Mouse (Mus musculus): ENCODE results near the gene Tpbg.
"Not testable (repeated sequence)": the region's sequence is repeated elsewhere in the genome, so short reads cannot be mapped to it uniquely, and the experiment has no call there.

Gene Tpbg

DNA sequence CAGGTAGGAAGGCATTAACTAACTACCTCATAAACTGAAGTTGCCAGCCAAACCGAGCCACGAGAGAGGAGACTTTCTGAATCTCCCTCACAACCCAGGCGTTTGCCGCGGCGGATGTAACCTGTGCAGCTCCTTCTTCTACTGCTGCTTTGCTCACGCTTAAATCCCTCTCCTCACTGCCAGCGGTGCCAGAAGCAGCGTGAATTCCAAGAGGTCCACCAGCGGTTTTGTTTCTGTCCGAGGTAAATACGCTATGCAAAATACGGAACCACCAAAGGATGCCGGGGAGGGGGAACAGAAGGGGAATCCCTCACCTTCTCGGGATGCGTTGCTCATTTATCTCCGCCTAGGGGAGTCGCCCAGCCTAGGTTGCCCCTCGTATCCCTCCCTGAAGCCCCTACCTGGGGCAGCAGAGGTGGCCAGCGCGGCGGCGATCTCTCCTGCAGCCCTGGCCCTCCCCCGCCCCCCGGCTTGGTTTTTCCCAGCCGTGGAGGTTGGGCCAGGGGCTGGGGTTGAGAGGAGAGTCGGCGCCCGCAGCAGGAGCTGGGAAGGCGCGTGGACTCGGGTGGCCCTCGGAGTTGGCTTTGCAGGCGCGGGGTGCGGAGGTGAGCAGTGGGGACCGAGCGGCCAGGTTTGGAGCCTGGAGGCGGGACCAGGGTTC lies at the start of gene Tpbg:
TSS of gene Tpbg (plus strand) at position 30 of the 661 bp plus-strand sequence.
- DNase-seq = peak; percentile 92

DNA sequence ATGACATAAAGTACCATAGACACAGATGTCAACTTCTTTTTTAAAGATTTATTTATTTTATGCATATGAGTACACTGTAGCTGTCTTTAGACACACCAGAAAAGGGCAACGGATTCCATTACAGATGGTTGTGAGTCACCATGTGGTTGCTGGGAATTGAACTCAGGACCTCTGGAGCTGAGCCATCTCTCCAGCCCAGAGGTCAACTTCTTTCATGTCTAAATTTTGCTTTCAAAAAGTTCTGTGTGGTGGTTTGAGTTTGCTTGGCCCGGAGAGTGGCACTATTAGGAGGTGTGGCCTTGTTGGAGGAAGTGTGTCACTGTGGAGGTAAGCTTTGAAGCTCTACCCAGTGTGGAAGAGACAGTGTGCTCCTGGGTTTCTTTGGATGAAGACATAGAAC lies 40.2 kb upstream of the Tpbg start:
- DNase-seq = not testable (repeated sequence)

DNA sequence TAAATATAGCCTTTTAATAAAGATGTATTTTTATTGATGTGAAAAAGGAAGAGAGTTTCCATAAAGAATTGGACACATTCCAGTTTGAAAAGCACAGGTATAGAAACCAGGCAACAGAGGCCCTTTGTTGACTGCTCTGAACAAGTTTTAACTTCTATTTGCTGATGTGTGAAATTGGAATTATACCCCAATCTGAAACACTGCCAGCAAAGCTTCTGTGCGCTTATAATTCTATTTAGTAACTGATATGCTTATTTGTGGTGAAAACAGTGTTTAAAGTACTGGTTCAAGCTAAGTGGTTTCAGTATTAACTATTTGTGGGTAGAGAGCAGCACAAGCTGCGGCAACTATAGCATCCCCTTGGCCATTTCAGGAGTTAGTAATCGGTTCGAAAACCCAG lies 39.6 kb upstream of the Tpbg start:
- DNase-seq = no peak

DNA sequence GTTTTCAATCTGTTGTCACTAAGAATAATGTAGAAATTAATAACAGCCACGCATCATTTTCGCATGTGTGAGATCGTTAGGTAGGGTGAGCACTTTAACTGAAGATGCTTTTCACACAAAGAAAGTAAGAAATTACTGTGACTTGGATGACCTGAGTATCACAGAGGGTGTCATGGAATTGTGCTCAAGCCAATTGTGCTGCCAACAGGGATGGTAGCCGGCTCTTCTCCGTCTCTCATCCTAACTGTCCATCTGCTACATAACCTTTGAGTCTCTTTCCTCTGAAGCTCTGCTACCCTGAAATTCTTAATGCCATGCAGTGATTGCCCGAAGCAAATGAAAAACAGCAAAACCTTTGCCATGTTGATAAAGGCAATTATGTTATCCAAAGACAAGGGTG lies 35.8 kb upstream of the Tpbg start:
- DNase-seq = no peak

- no peak for DNase-seq
These were observed 32.9 kb upstream of the Tpbg start for GRCm38 (mm10) chr9:85809246-85809645.

GRCm38 (mm10) chr9:85820829-85821228 lies 21.4 kb upstream of the Tpbg start:
- peak; percentile 53 for DNase-seq

DNA sequence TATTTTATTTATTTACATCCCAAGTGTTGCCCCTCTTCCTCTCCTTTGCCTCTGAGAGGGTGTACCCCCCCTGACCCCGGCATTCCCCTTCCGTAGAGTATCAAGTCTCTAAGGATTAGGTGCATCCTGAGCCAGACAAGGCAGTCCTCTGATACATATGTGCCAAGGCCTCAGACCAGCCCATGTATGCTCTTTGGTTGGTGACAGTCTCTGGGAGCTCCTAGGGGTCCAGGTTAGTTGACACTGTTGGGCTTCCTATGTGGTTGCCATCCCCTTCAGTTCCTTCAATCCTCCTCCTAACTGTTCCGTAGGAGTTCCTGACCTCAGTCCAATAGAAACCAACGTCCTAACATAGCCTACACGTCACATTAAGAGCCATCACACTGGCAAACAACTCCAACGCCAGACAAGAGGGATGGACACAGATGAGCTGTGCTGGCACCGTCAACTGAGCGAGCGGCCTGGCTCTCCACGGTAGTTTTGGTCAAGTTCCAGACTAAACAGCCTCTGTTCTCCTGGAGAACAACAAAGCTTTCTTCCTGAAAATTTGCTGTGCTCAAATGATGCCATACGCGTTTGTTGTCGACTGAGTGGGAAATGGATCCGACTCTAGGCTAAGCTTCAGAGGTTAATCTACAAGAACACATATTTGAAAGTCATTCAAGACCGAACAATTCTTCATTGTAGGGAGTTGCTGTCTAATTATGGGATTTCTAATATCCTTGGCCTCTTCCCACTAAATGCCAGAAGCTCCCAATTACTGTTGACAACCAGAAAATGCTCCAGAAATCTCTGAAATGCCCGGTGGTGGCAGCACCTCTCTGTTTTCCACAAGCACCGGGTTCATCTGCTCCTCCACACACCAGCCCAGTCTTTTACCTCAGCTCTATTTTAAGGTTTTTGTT lies 6.4 kb upstream of the Tpbg start:
- peak; percentile 69 for DNase-seq

DNA sequence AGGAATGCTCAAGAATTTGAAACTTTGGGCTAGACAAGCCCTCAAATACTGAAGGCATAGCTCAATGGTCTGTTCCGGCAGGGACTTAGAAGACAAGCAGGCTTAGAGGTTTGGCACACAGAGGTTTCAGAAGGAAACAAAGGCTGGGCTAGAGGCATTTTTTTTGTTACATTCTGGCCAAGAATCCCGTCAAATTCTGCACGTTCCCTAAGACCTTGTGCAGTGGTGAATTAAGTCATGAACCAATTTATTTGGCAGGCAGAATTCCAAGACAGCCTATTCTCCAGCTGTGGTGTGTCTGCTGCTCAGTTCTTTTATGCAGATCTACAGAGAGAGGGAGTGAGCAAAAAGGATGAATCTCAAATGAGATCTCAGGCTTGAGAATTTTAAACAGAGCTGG lies 2.6 kb upstream of the Tpbg start:
- peak; percentile 43 for DNase-seq

DNA sequence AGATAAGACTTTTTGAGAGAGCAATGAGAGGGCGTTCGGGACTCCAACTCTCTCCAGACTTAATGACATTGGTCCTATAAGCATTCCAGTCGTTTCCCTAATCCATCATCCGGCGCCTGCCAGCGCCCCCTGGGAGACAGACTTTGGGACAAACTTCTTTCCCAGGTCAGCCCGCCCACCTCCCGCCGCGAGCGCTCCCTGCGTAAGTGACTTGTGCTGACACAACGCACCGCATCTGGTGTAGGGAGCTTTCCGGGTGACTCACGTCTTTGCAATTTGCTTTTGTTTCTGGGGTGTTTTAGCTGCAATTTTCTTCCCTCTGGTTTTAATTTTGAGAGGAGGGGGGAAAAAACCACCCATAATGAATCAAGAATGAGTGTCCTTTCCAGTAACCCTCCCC lies 289 bp upstream of the Tpbg start:
- peak; percentile 93 for DNase-seq

DNA sequence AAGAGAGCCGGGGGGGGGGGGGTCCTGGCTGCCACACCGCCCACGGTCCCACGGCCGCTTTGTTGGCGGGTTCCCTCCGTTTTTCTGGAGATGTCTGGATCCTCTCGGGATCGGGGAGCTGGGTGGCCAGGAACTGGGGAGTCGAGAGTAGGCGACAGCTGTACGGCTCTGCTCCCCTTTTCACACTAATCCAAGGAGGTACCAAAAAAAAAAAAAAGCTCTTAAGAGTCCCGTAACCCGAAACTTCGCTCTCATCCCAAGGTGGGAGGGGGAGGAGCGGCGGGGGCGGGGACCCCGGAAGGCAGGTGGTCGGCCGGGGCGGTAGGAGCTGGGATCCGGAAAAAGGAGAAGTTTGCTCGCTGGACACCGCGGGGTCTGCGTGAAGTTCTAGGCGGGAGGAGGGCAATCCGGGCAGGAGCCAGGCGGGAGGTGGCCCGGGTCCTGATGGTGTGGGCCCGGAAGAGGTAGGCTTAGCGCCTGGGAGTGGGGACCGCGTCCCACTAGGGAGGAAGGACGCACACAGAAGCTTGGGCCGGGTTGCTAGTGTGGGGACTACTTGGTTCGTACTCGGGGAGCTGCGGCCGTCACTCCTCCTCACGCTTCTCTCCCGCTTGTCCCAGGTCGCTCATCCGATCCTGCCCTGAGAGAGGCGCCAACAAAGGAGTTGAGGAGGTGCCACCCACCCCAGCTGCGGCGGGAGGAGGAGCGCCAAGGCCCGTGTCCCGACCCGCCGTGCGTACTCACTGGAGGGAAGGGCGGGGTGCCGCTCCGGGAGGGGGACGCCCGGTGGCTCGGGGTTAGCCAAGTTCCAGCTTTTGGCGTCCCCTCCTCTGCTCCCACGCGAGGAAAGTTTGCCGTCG lies 1.1 kb downstream of the Tpbg start:
- peak; percentile 96 for DNase-seq

DNA sequence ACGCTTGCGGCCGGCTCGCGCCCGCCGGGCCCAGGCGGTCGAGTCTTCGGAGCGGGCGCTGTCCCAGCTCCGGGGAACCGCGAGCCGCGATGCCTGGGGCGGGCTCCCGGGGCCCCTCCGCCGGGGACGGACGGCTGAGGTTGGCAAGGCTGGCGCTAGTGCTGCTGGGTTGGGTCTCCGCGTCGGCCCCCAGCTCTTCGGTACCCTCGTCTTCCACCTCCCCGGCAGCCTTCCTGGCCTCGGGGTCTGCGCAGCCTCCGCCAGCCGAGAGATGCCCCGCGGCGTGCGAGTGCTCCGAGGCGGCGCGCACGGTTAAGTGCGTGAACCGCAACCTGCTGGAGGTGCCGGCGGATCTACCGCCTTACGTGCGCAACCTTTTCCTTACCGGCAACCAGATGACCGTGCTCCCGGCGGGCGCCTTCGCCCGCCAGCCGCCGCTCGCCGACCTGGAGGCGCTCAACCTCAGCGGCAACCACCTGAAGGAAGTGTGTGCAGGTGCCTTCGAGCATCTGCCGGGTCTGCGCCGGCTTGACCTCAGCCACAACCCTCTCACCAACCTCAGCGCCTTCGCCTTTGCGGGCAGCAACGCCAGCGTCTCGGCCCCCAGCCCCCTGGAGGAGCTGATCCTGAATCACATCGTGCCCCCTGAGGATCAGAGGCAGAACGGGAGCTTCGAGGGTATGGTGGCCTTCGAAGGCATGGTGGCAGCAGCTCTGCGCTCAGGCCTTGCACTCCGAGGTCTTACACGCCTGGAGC lies 1.9 kb downstream of the Tpbg start:
- peak; percentile 85 for DNase-seq

DNA sequence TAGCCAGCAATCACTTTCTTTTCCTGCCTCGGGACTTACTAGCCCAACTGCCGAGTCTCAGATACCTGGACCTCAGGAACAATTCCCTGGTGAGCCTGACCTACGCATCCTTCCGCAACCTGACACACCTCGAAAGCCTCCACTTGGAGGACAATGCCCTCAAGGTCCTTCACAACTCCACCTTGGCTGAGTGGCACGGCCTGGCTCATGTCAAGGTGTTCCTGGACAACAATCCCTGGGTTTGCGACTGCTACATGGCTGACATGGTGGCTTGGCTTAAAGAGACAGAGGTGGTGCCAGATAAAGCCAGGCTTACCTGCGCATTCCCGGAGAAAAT lies 2.4 kb downstream of the Tpbg start:
- peak; percentile 87 for DNase-seq

DNA sequence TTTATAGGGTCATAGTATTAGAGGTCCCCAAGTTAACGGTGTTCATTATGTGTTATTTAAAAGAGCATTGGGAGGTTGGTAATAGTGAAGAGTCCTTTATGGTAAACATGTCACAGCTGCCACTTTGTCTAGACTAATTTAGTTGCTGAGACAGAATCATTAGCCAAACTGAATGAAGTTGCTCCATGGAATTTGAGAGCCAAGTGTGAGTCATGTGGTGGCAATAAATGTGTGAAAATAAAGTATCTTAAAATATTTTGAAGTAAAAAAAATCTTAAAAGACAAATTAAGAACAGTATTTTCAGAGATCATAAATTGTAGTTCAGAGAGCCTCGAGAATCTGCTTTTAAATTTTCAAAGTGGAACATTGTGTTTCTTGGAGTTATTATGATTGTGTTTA lies 4.0 kb downstream of the Tpbg start:
- no peak for DNase-seq

- peak; percentile 73 for DNase-seq
These were observed 12.6 kb downstream of the Tpbg start for GRCm38 (mm10) chr9:85854780-85855179.

DNA sequence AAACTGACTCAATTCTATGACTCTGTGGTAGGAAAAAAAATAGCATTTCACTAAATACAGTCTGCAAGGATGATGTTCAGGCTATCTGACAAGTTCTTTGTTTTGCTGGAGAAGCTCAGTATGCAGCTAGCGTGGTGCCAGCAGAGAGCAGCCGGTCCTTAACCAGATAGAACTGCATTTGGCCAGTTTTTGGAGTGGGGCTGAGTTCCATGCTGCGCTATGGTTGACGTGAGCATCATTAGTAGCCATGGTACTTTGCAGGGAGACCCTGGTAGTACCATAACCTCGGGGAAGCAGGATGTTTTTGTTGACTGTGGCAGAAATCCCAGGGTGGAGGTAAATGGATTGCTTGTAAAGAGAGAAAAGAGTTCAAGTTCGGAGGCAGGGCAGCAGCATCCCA lies 14.3 kb downstream of the Tpbg start:
- DNase-seq = peak; percentile 78

DNA sequence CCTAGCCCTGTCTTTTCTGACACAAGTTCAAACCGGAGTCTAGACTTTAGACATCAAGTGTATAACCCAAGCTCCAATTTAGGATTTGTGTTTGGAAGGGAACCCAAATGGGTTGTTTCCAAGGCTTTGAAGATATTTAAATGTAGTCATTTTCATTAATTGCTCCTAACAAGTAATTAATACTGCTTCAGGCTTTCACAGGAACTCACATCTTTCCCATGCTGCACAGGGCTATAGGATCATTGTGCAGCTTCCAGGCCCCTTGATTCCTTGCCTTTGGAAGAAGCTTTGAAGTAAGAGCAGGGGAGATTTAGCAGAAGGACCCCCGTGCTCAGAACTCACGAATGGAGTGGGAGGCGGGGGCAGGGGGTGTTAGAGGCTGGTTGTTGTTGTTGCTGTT lies 18.9 kb downstream of the Tpbg start:
- peak; percentile 4 for DNase-seq

DNA sequence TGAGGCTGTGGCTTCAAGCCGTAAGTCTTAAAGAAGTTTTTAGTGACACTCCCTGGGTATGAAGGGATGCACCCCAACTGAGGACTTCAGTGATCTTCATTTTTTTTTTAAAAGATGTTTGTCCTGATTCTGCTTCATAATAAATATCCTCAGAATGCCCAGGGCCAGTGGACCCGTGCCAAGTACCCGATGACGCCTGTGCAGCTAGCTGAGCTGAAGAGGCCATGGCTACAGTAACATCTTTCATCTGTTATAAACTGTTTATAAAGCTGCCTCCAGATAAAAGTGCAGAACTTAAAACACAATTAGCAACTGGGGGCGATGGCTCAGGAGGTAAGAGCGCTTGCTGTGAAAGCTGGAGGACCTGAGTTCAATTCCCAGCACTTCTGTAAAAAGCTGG lies 20.4 kb downstream of the Tpbg start:
- peak; percentile 70 for DNase-seq

DNA sequence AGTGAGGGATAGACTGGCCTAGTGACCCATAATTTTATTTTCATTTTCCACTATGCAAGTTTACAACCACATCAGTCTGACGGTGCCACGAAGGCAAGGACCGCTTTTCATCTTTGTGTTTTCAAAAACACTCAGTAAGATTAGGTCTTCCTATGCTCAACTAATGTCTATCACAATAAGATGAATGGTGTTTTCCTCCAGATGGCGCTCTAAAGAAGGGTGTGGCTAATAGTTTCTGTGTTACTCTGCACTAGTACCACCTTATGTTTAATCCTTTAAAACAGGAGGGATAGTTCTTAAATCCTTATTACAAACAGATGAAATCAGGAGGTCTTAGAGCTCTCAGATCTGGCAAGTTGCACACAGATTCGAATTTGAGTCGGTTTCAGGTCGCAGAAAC lies 30.7 kb downstream of the Tpbg start:
- no peak for DNase-seq

- no peak for DNase-seq
These were observed 51.5 kb downstream of the Tpbg start for GRCm38 (mm10) chr9:85893681-85894080.

Measured in heart, adult 11 months (tissue).